Mouse (Mus musculus): ENCODE results near the gene Ngdn. TPM values are rescaled to one million over a fixed set of nuclear protein-coding genes. Genes with fewer than 3 reads are reported as not detected.
"Not testable (repeated sequence)": the region's sequence is repeated elsewhere in the genome, so short reads cannot be mapped to it uniquely, and the experiment has no call there.

Gene Ngdn
- total RNA-seq, 2 experiments from 2014 or later = 63.3 to 72.1 TPM

- ATAC-seq (replicated peaks; ENCODE audit: poor library complexity) = no peak
Observed at GRCm38 (mm10) chr14:54998680-54999079, 16.6 kb upstream of the Ngdn start.

GRCm38 (mm10) chr14:54999868-55000267, 15.4 kb upstream of the Ngdn start:
- not testable (repeated sequence) for ATAC-seq (replicated peaks; ENCODE audit: poor library complexity)

GRCm38 (mm10) chr14:55000814-55001213, 14.4 kb upstream of the Ngdn start:
- no peak for ATAC-seq (replicated peaks; ENCODE audit: poor library complexity)

GRCm38 (mm10) chr14:55001446-55001845, 13.8 kb upstream of the Ngdn start:
- no peak for ATAC-seq (replicated peaks; ENCODE audit: poor library complexity)

GRCm38 (mm10) chr14:55001938-55002686, 13.1 kb upstream of the Ngdn start:
- ATAC-seq (replicated peaks; ENCODE audit: poor library complexity) = peak; percentile 54

- no peak for ATAC-seq (replicated peaks; ENCODE audit: poor library complexity)
Observed at GRCm38 (mm10) chr14:55002687-55003120, 12.6 kb upstream of the Ngdn start.

GRCm38 (mm10) chr14:55003878-55004855, 11.1 kb upstream of the Ngdn start:
- ATAC-seq (replicated peaks; ENCODE audit: poor library complexity) = peak; percentile 23

- no peak for ATAC-seq (replicated peaks; ENCODE audit: poor library complexity)
Observed at GRCm38 (mm10) chr14:55005506-55005905, 9.7 kb upstream of the Ngdn start.

GRCm38 (mm10) chr14:55005967-55006366, 9.3 kb upstream of the Ngdn start:
- no peak for ATAC-seq (replicated peaks; ENCODE audit: poor library complexity)

GRCm38 (mm10) chr14:55006541-55006940, 8.7 kb upstream of the Ngdn start:
- ATAC-seq (replicated peaks; ENCODE audit: poor library complexity) = no peak

- ATAC-seq (replicated peaks; ENCODE audit: poor library complexity) = no peak
Observed at GRCm38 (mm10) chr14:55007120-55007908, 7.9 kb upstream of the Ngdn start.

- ATAC-seq (replicated peaks; ENCODE audit: poor library complexity) = no peak
Observed at GRCm38 (mm10) chr14:55008417-55008816, 6.8 kb upstream of the Ngdn start.

- ATAC-seq (replicated peaks; ENCODE audit: poor library complexity) = no peak
Observed at GRCm38 (mm10) chr14:55011116-55011515, 4.1 kb upstream of the Ngdn start.

GRCm38 (mm10) chr14:55014591-55014990, 663 bp upstream of the Ngdn start:
- peak; percentile 37 for ATAC-seq (replicated peaks; ENCODE audit: poor library complexity)

- no peak; the same call in 1 of the 2 replicates for ATAC-seq (replicated peaks; ENCODE audit: poor library complexity)
Observed at GRCm38 (mm10) chr14:55015767-55016111, 485 bp downstream of the Ngdn start.

- no peak for ATAC-seq (replicated peaks; ENCODE audit: poor library complexity)
Observed at GRCm38 (mm10) chr14:55016876-55017275, 1.6 kb downstream of the Ngdn start.

- ATAC-seq (replicated peaks; ENCODE audit: poor library complexity) = no peak
Observed at GRCm38 (mm10) chr14:55020394-55020793, 5.1 kb downstream of the Ngdn start.

GRCm38 (mm10) chr14:55023011-55023410, 7.8 kb downstream of the Ngdn start:
- no peak for ATAC-seq (replicated peaks; ENCODE audit: poor library complexity)

- ATAC-seq (replicated peaks; ENCODE audit: poor library complexity) = peak; percentile 58; the same call in 1 of the 2 replicates
Observed at GRCm38 (mm10) chr14:55024236-55024635, 9.0 kb downstream of the Ngdn start.

GRCm38 (mm10) chr14:55025527-55025926, 10.3 kb downstream of the Ngdn start:
- ATAC-seq (replicated peaks; ENCODE audit: poor library complexity) = no peak

- ATAC-seq (replicated peaks; ENCODE audit: poor library complexity) = no peak
Observed at GRCm38 (mm10) chr14:55027251-55027650, 12.0 kb downstream of the Ngdn start.
